Mouse (Mus musculus): ENCODE results near the gene Olfr145.

Olfr145 gene

GRCm38 (mm10) chr9:37896661-37897060 is at the start of gene Olfr145:
TSS of gene Olfr145 (plus strand) at chr9:37896724.
- no peak for DNase-seq (ENCODE audit: low spot score in 2 of 2)

- DNase-seq (ENCODE audit: low spot score in 2 of 2), result no peak
Observed at GRCm38 (mm10) chr9:37849267-37849666, 47.3 kb upstream of the Olfr145 start.

- DNase-seq (ENCODE audit: low spot score in 2 of 2), result no peak
Observed at GRCm38 (mm10) chr9:37853969-37854368, 42.6 kb upstream of the Olfr145 start, which contains the start of gene Olfr877. TSS of gene Olfr877 (plus strand) at chr9:37854269.

- DNase-seq (ENCODE audit: low spot score in 2 of 2), result peak in 1 of 2 experiments; percentile 23
Observed at GRCm38 (mm10) chr9:37863325-37863724, 33.2 kb upstream of the Olfr145 start.

GRCm38 (mm10) chr9:37870246-37870645 is 26.3 kb upstream of the Olfr145 start:
- DNase-seq (ENCODE audit: low spot score in 2 of 2), result no peak

- no peak for DNase-seq (ENCODE audit: low spot score in 2 of 2)
Observed at GRCm38 (mm10) chr9:37871097-37871496, 25.4 kb upstream of the Olfr145 start.

- peak in 1 of 2 experiments; percentile 16 for DNase-seq (ENCODE audit: low spot score in 2 of 2)
Observed at GRCm38 (mm10) chr9:37871536-37871935, 25.0 kb upstream of the Olfr145 start.

DNA sequence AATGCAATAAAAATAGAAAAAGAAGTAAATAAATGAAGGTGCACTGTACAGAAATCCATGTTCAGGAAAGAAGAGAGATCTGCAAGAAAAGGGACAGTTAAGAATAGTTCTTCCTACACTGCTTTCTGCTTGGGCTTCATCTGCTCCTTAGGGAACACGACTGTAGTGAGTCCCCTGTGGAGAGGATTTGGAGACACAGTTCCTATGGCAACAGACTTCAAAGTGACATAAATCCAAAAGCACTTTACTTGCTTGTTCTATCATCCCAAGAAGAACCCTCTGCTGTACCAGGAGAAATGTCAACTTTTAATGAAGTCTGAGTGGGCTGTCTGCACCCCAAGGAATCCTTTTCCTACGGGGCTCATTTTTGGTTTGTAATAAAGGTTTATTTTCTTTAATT is 5.6 kb upstream of the Olfr145 start:
- peak; percentile 25 to 58 for DNase-seq (ENCODE audit: low spot score in 2 of 2)

DNA sequence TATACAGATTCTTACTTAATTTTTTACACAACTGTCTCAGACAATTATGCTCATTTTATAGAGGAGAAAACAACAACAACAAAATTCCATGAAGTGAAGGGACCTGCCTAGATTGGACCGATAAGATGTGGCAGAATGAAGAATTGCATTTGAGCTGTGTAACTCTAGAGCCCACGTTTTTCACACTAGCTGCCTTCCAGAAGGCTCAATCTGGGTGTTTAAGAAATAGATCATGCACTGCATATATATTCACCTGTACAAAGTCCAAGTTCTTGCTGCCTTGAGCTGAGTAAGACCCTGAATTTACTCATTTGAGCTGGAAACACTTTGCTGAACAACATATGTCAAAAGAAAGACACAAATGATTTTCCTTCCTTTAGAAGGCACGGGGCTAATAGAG is 9.0 kb downstream of the Olfr145 start:
- peak; percentile 16 to 39 for DNase-seq (ENCODE audit: low spot score in 2 of 2)

- DNase-seq (ENCODE audit: low spot score in 2 of 2), result no peak
Observed at GRCm38 (mm10) chr9:37917540-37917939, 21.0 kb downstream of the Olfr145 start, which contains the start of gene Olfr878. TSS of gene Olfr878 (plus strand) at chr9:37917840.

DNA sequence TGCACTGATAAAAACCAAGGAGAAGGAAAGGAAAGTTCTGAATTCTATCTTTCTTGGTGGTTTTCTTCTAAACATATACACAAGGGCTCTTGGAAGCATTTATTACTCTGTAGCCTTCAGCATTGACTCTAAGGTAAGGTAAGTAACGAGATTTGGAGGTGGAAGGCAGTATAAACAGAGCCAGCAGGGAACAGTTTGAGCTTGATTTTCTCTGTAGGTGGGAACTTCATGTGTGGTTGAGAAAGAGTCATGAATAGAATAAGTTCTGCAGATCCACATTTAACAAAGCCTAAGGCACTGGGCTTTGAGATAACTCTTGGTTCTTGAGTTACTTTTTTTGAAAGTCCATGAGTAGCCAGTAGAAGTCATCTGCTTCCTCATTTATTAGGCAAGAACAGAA is 21.5 kb downstream of the Olfr145 start:
- no peak for DNase-seq (ENCODE audit: low spot score in 2 of 2)

GRCm38 (mm10) chr9:37924194-37924593 is 27.7 kb downstream of the Olfr145 start:
- no peak for DNase-seq (ENCODE audit: low spot score in 2 of 2)

- no peak for DNase-seq (ENCODE audit: low spot score in 2 of 2)
Observed at GRCm38 (mm10) chr9:37925445-37925844, 28.9 kb downstream of the Olfr145 start.

GRCm38 (mm10) chr9:37926019-37927013 is 29.8 kb downstream of the Olfr145 start:
- no peak for DNase-seq (ENCODE audit: low spot score in 2 of 2)

- peak; percentile 42 to 87 for DNase-seq (ENCODE audit: low spot score in 2 of 2)
Observed at GRCm38 (mm10) chr9:37932519-37932918, 36.0 kb downstream of the Olfr145 start.

- DNase-seq (ENCODE audit: low spot score in 2 of 2), result no peak
Observed at GRCm38 (mm10) chr9:37934146-37934545, 37.6 kb downstream of the Olfr145 start.

- DNase-seq (ENCODE audit: low spot score in 2 of 2), result no peak
Observed at GRCm38 (mm10) chr9:37941167-37941566, 44.6 kb downstream of the Olfr145 start.
